Mouse (Mus musculus): ENCODE data around the gene Cox8a. TPM values are rescaled to one million over a fixed set of nuclear protein-coding genes. Genes with fewer than 3 reads are reported as not detected.
A peak's percentile ranks its signal among the peaks of the same experiment; 100 is the strongest.

Gene Cox8a
- polyA plus RNA-seq, 1 experiment: 117 TPM

- H3K4me3 ChIP-seq (ENCODE audit: control insufficient read depth, low read depth, low read length): peak overlapping the region; percentile 64
- TF ChIP-seq POLR2A (IDR thresholded peaks at IDR 0.05; ENCODE audit: control insufficient read depth, low read depth, low read length): no peak
- H3K27ac ChIP-seq (ENCODE audit: control insufficient read depth, insufficient read depth, low read depth, low read length): no peak overlapping the region
- peaks cover 14% of the 10 kb centered on the region for H3K4me1 ChIP-seq (ENCODE audit: control insufficient read depth, insufficient read depth, low read length)
- no peaks in the 10 kb centered on the region; the same call in 1 of the 2 replicates for H3K27me3 ChIP-seq (ENCODE audit: control insufficient read depth, insufficient read depth, low read length)
- no peaks in the 10 kb centered on the region for H3K36me3 ChIP-seq (ENCODE audit: control insufficient read depth, insufficient read depth, low read length)
These were observed 51.8 kb downstream of the Cox8a start for GRCm38 (mm10) chr19:7165509-7166199.

Other genes starting within 250 kb of the Cox8a start
- 139 and 154 TPM in 2 replicates for gene Ppp1r14b, start 242.6 kb downstream of the Cox8a start, polyA plus RNA-seq (2012; rRNA removed)
- 13.9 and 14.6 TPM in 2 replicates for gene Plcb3, start 241.1 kb downstream of the Cox8a start, polyA plus RNA-seq (2012; rRNA removed)
- 28.3 and 29.1 TPM in 2 replicates for gene Fkbp2, start 237.1 kb downstream of the Cox8a start, polyA plus RNA-seq (2012; rRNA removed)
- 7.5 and 8.4 TPM in 2 replicates for gene Vegfb, start 230.0 kb downstream of the Cox8a start, polyA plus RNA-seq (2012; rRNA removed)
- 109 and 123 TPM in 2 replicates for gene Dnajc4, start 225.0 kb downstream of the Cox8a start, polyA plus RNA-seq (2012; rRNA removed)
- 8.6 and 10.0 TPM in 2 replicates for gene Nudt22, start 221.5 kb downstream of the Cox8a start, polyA plus RNA-seq (2012; rRNA removed)
- gene Trpt1, start 221.5 kb downstream of the Cox8a start, polyA plus RNA-seq (2012; rRNA removed): 6.6 and 6.7 TPM in 2 replicates
- gene Fermt3, start 198.1 kb downstream of the Cox8a start, polyA plus RNA-seq (2012; rRNA removed): 1.3 and 1.4 TPM in 2 replicates
- gene Stip1, start 177.6 kb downstream of the Cox8a start, polyA plus RNA-seq (2012; rRNA removed): 53.1 and 54.5 TPM in 2 replicates
- 39.2 and 47.3 TPM in 2 replicates for gene Macrod1, start 160.8 kb downstream of the Cox8a start, polyA plus RNA-seq (2012; rRNA removed)
- gene Flrt1, start 111.9 kb downstream of the Cox8a start, polyA plus RNA-seq (2012; rRNA removed): 2.3 and 3.1 TPM in 2 replicates
- gene Otub1, start 11.3 kb downstream of the Cox8a start, polyA plus RNA-seq (2012; rRNA removed): 49.4 and 49.9 TPM in 2 replicates
- 61.5 and 69.3 TPM in 2 replicates for gene Naa40, start 23.6 kb upstream of the Cox8a start, polyA plus RNA-seq (2012; rRNA removed)
- gene Rcor2, start 49.7 kb upstream of the Cox8a start, polyA plus RNA-seq (2012; rRNA removed): 3.6 and 4.1 TPM in 2 replicates
- 108 and 117 TPM in 2 replicates for gene Mark2, start 124.2 kb upstream of the Cox8a start, polyA plus RNA-seq (2012; rRNA removed)
- gene Spindoc, start 165.4 kb upstream of the Cox8a start, polyA plus RNA-seq (2012; rRNA removed): 63.6 and 70.6 TPM in 2 replicates
- gene 2700081O15Rik, start 200.0 kb upstream of the Cox8a start, polyA plus RNA-seq (2012; rRNA removed): 1.9 and 2.4 TPM in 2 replicates